Mouse (Mus musculus): Measurements from ENCODE around the gene Btbd17. TPM values are rescaled to one million over a fixed set of nuclear protein-coding genes. Genes with fewer than 3 reads are reported as not detected.

Btbd17 gene
- polyA plus RNA-seq, 1 experiment from 2014 or later, result 0.18 TPM

DNA sequence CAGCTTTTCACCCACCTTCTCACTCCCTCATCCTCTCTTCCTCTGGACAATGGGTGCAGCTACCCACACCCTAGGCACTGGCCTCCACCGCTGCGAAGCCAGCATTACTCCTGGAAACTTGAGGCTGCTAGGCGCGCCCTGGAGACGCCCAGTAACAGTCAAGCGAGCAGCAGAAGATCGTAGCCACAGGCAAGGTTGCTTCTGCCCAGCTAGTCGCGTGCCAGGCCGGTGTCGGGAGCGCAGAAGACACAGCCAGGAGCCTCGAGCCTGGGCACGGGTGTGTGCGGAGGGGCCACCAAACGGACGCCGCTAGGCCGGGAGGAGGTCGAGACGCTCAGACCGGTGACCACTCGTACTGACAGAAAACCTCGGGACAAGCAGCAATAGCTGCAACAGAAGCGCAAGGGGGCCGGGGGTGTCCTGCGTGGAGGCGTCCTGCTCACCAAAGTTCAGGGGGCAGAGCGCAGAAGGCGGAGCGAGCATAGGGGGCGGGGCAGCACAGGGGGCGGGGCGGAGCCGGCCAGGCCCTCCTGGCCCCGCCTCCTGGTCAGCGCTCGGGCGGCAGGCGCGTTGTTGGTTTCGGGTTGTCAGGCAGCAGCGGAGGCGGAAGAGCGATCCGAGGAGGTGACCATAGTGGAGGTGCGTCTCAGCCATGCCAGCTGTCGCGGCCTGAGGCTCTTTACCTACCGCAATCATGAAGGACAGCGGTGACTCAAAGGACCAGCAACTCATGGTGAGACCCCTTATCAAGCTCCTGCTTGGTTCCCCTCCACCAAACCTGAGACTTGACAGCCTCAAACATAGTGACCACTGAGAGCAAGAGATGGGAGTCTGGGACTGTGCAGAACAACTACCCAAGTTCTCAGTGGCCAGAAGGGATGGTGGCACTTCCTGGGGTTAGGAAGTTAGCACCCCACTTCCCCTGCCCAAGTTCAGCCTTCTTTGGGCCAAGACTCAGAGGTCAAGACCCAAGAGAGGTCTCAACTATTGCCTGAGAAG lies 30.6 kb downstream of the Btbd17 start, which contains the start of gene Kif19a:
TSS of gene Kif19a (plus strand) at position 569 of the 999 bp plus-strand sequence.
- Histone ChIP-seq H3K4me3 (peak within 1 kb of the TSS; percentile 51), H3K4me2 (peak within 1 kb of the TSS; percentile 84), H3K9me3 (replicated peaks) (no peaks in the 10 kb centered on the region), H3K4me1 (replicated peaks) (no peaks in the 10 kb centered on the region; the same call in 1 of the 2 replicates), H3K9ac (0 out of 2 replicates have a peak within 1 kb of the TSS, but pooled peaks have one; percentile 46), H3K27me3 (replicated peaks) (peaks cover 61% of the 10 kb centered on the region), H3K36me3 (no peaks in the 10 kb centered on the region), H3K27ac (ENCODE audit: poor library complexity, severe bottlenecking) (no peak within 1 kb of the TSS)
- WGBS, result 4% methylated on average over 51 of the region's 51 CpGs
- ATAC-seq (ENCODE audit: insufficient number of reproducible peaks, low FRiP score), result peak; percentile 69

DNA sequence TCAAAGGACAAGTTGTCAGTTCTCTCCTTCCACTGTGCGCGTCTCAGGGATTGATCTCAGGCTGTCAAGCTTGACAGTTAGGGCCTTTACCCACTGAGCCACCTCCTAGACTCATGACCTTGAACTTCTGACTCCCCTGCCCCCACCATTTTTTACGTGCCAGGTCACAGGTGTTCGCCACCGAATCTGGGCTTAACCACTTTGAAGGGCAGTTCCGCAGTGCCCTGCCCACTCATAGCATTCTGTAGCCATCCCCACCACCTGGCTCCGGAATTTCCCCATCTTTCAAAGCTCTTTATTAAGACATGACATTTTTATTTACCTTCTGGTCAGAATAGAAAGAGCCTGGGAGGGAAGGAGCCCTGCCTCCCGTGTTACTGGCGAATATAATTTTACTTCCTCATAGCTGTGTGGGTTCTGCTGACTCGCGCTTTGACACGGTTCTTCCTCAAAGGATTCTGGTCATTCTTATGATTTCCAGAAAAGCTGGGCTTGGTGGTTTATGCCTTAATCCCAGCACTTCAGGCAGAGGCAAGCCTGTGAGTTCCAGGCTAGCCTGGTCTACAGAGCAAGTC lies 48.1 kb downstream of the Btbd17 start:
- H3K9ac ChIP-seq, result no peak overlapping the region
- H3K4me2 ChIP-seq, result no peak overlapping the region
- H3K4me3 ChIP-seq, result no peak overlapping the region
- no peaks in the 10 kb centered on the region for H3K36me3 ChIP-seq
- no peak for ATAC-seq (ENCODE audit: insufficient number of reproducible peaks, low FRiP score)
- H3K4me1 ChIP-seq (replicated peaks), result no peaks in the 10 kb centered on the region
- WGBS, result 82% methylated on average over 12 of the region's 12 CpGs
- H3K9me3 ChIP-seq (replicated peaks), result no peaks in the 10 kb centered on the region
- H3K27ac ChIP-seq (ENCODE audit: poor library complexity, severe bottlenecking), result no peak overlapping the region
- H3K27me3 ChIP-seq (replicated peaks), result peaks cover 19% of the 10 kb centered on the region; the same call in 1 of the 2 replicates

DNA sequence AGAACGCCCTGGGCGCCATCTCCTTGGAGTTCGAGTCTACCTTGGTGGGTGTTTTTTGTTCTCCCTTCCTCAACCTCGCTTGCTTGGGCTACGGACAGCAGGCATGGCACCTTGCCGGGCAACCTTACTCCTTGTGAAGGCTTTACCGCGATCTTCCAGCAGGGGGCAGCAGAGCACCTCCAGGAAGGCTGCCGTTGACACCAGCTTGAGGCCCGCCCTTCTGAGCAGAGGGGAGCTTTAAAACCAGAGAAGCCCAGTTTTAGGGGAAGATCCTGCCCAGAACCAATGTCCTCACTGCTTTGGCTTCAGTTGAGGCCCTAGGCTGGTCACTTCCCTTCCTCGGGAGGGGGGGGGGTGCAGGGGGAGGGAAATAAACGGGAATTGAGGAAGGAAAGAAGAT lies 50.6 kb downstream of the Btbd17 start:
- WGBS, result under 1% methylated on average over 12 of the region's 12 CpGs
- Histone ChIP-seq H3K27ac (ENCODE audit: poor library complexity, severe bottlenecking) (no peak overlapping the region), H3K4me1 (replicated peaks) (peaks cover 6% of the 10 kb centered on the region), H3K36me3 (no peaks in the 10 kb centered on the region), H3K4me3 (no peak overlapping the region), H3K4me2 (peak overlapping the region; percentile 47), H3K27me3 (replicated peaks) (peaks cover 19% of the 10 kb centered on the region; the same call in 1 of the 2 replicates), H3K9ac (peak overlapping the region; percentile 48; the same call in 1 of the 2 replicates), H3K9me3 (replicated peaks) (no peaks in the 10 kb centered on the region)
- no peak for ATAC-seq (ENCODE audit: insufficient number of reproducible peaks, low FRiP score)

DNA sequence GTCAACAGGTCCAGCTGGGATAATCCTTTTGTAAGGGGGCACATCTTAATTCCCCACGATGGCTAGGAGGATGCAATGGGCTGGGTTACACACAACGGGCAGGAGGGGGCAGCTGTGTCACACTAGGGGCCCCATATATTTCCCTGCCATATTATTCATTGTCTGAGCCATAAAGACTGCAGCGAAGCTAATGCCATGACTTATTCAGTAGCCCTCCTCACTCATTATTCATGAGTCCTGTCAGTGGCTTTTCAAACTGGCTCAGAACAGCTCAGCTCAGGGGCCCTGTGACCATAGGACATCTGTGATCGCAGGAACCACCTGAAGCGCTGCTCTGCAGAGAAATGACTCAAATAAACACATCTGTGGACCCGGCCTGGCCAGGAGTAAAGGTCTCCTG lies 54.3 kb downstream of the Btbd17 start:
- 66% methylated on average over 6 of the region's 6 CpGs for WGBS
- Histone ChIP-seq H3K36me3 (no peaks in the 10 kb centered on the region), H3K4me2 (no peak overlapping the region), H3K27ac (ENCODE audit: poor library complexity, severe bottlenecking) (no peak overlapping the region), H3K9ac (no peak overlapping the region), H3K4me3 (no peak overlapping the region), H3K9me3 (replicated peaks) (no peaks in the 10 kb centered on the region), H3K4me1 (replicated peaks) (peaks cover 10% of the 10 kb centered on the region), H3K27me3 (replicated peaks) (peaks cover 20% of the 10 kb centered on the region; the same call in 1 of the 2 replicates)
- ATAC-seq (ENCODE audit: insufficient number of reproducible peaks, low FRiP score), result no peak

Other genes with a start within 250 kb of the Btbd17 start
- gene Rpl38, start 127.4 kb downstream of the Btbd17 start, polyA plus RNA-seq (2016; fragmentation: Nextera tagmentation; extraction: Ambion mirVana), result 785 and 816 TPM in 2 replicates
- gene Ttyh2, start 120.5 kb downstream of the Btbd17 start, polyA plus RNA-seq (2016; fragmentation: Nextera tagmentation; extraction: Ambion mirVana), result 5.5 and 5.9 TPM in 2 replicates
- 0.27 and 0.32 TPM in 2 replicates for gene Dnaic2, start 68.5 kb downstream of the Btbd17 start, polyA plus RNA-seq (2016; fragmentation: Nextera tagmentation; extraction: Ambion mirVana)
- gene Kif19a, start 30.6 kb downstream of the Btbd17 start, polyA plus RNA-seq (2016; fragmentation: Nextera tagmentation; extraction: Ambion mirVana), result 0.32 TPM in 1 of 2 replicates, not detected in the other
- gene Gpr142, start 3.0 kb upstream of the Btbd17 start, polyA plus RNA-seq (2016; fragmentation: Nextera tagmentation; extraction: Ambion mirVana), result not detected in 2 replicates
- 26.6 and 26.7 TPM in 2 replicates for gene Gprc5c, start 55.2 kb upstream of the Btbd17 start, polyA plus RNA-seq (2016; fragmentation: Nextera tagmentation; extraction: Ambion mirVana)
- 0.40 and 0.41 TPM in 2 replicates for gene Cd300a, start 94.1 kb upstream of the Btbd17 start, polyA plus RNA-seq (2016; fragmentation: Nextera tagmentation; extraction: Ambion mirVana)
- 0.89 and 0.98 TPM in 2 replicates for gene Cd300lb, start 138.4 kb upstream of the Btbd17 start, polyA plus RNA-seq (2016; fragmentation: Nextera tagmentation; extraction: Ambion mirVana)
- gene Cd300c, start 173.2 kb upstream of the Btbd17 start, polyA plus RNA-seq (2016; fragmentation: Nextera tagmentation; extraction: Ambion mirVana), result not detected in 2 replicates
- not detected in 2 replicates for gene Cd300ld, start 194.0 kb upstream of the Btbd17 start, polyA plus RNA-seq (2016; fragmentation: Nextera tagmentation; extraction: Ambion mirVana)
- 0.42 and 0.87 TPM in 2 replicates for gene Cd300c2, start 205.9 kb upstream of the Btbd17 start, polyA plus RNA-seq (2016; fragmentation: Nextera tagmentation; extraction: Ambion mirVana)
- gene Cd300ld2, start 220.2 kb upstream of the Btbd17 start, polyA plus RNA-seq (2016; fragmentation: Nextera tagmentation; extraction: Ambion mirVana), result not detected in 2 replicates
- gene Cd300ld4, start 231.1 kb upstream of the Btbd17 start, polyA plus RNA-seq (2016; fragmentation: Nextera tagmentation; extraction: Ambion mirVana), result not detected in 2 replicates
- not detected in 2 replicates for gene Cd300ld5, start 241.8 kb upstream of the Btbd17 start, polyA plus RNA-seq (2016; fragmentation: Nextera tagmentation; extraction: Ambion mirVana)